Mouse (Mus musculus): ENCODE data around the gene Hgd. TPM values are rescaled to one million over a fixed set of nuclear protein-coding genes. Genes with fewer than 3 reads are reported as not detected.

Hgd gene
- polyA plus RNA-seq, 1 experiment from 2014 or later = 0.14 TPM

DNA sequence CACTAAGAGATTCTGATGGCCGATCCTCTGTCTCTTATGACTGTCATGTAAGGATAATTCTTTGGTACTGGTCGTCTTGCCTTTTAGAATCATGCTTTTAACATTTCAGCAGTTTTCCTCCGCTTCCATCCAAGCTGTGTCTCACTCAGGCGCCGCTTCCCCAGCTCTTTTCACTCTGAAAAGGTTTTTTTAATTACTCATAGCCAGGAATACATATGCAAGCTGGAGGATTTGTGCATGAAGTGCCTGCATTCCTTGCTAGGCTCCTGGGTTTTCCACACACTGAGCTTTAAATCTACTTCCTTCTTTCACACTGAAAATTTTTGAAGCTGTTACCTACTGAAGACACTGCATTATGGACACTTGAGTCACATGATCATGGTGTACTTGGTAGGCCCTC, 17.0 kb upstream of the Hgd start:
- 65% methylated on average over 5 of the region's 5 CpGs for WGBS
- no peak for ATAC-seq (replicated peaks)

DNA sequence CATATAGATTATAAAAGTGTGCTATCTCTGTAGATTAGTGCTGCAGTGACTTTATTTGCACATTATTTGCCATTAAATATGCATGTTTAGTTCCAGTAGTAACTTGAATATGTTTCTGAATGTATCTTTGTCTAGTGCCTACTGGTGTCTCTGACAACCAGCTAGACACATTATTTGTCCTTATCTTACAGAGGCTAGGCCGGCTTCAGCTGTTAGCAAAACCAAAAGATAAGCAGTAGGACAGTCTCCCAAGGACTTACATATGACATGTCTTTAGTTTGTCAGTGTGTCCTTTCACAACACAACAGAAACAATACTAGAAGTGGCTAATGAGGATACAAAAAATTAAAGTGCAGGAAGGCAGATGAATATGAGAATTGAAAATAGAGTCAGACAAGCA, 14.8 kb upstream of the Hgd start:
- H3K4me2 ChIP-seq = no peak overlapping the region
- H3K27ac ChIP-seq = no peak overlapping the region
- no peak overlapping the region for H3K4me3 ChIP-seq
- H3K9me3 ChIP-seq = no peaks in the 10 kb centered on the region
- no peak for ATAC-seq (replicated peaks)
- H3K9ac ChIP-seq = no peak overlapping the region
- 84% methylated on average over 1 of the region's 1 CpGs for WGBS
- H3K4me1 ChIP-seq = peaks cover 12% of the 10 kb centered on the region
- no peaks in the 10 kb centered on the region for H3K36me3 ChIP-seq (replicated peaks)
- H3K27me3 ChIP-seq (replicated peaks) = no peaks in the 10 kb centered on the region

More for the DNA sequence above, 17.0 kb upstream of the Hgd start:
- Histone ChIP-seq H3K27ac (no peak overlapping the region), H3K4me1 (peaks cover 12% of the 10 kb centered on the region), H3K9me3 (no peaks in the 10 kb centered on the region), H3K27me3 (replicated peaks) (no peaks in the 10 kb centered on the region), H3K4me3 (no peak overlapping the region), H3K4me2 (no peak overlapping the region), H3K9ac (no peak overlapping the region), H3K36me3 (replicated peaks) (0 out of 2 replicates have a peak, but pooled peaks cover 4% of the 10 kb centered on the region)

DNA sequence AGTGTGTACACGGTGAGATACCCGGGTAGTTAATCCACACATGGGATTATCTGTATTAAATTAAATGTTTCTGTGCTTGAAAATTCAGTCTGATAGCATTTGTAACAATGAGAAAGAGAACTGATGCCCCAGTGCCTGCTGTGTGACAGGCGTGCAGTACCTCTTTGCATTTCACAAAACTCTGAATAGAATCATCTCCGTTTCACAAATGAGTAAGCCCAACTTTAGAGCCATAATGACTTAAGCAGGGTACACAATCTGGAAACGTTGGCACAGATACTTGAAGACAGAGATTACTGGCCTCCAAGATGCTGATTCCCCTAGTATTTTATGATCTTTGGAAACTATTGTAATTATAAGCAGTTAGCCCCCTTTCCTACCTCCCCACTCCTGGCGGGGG, 13.8 kb upstream of the Hgd start:
- Histone ChIP-seq H3K27me3 (replicated peaks) (no peaks in the 10 kb centered on the region), H3K9me3 (no peaks in the 10 kb centered on the region), H3K4me3 (no peak overlapping the region), H3K27ac (no peak overlapping the region), H3K36me3 (replicated peaks) (no peaks in the 10 kb centered on the region), H3K4me1 (peaks cover 12% of the 10 kb centered on the region), H3K4me2 (no peak overlapping the region), H3K9ac (no peak overlapping the region)
- 45% methylated on average over 6 of the region's 6 CpGs for WGBS
- no peak for ATAC-seq (replicated peaks)

DNA sequence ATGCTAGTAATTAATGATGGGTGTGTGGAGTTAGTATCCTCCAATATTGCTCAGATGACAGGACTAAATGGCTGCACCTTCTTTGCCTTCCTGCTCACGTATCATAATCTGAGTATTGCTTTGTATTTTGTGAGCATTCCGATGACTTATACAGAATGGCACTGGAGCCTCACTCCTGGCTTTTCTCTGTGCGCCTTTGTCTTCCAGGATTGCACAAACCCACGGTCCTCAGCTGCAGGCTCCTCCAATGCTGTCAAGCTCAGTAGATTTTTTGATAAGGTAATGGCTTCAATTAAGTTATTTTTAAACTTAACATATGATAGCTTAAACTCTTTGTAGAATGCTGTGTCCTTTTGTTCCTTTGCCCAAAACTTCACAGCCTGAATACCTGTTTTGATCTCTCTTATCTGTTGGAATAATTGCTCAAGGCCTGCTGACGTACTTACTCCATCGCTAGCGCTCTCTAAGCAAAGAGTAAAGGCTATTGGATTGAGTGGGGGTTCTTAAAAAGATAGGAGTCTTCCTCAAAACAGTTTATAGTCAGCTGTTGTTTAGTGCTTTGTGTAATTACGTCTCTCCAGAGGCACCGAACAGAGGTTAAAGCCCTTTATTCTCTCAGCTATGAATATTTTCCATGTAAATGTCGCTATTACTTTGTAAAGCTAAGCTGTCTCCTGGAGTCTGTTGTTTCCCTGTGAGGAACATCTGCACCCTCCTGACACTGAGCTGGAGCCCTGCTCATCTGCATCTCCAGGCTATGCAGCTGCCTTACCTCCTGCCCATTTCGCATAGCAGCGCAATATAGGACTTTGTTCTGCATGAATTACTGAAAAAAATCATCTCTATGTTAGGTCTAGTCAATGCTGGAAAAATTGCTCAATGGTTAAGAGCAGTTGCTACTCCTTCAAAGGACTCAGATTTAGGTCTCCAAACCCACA, 12.6 kb upstream of the Hgd start:
- 0 out of 2 replicates have a peak, but pooled peaks have one; percentile 51 for ATAC-seq (replicated peaks)
- peaks cover 12% of the 10 kb centered on the region for H3K4me1 ChIP-seq
- H3K4me3 ChIP-seq = no peak overlapping the region
- H3K9me3 ChIP-seq = no peaks in the 10 kb centered on the region
- H3K27ac ChIP-seq = peak overlapping the region; percentile 22; the same call in 1 of the 2 replicates
- no peaks in the 10 kb centered on the region for H3K36me3 ChIP-seq (replicated peaks)
- H3K9ac ChIP-seq = no peak overlapping the region
- H3K27me3 ChIP-seq (replicated peaks) = no peaks in the 10 kb centered on the region
- 59% methylated on average over 12 of the region's 12 CpGs for WGBS
- H3K4me2 ChIP-seq = no peak overlapping the region

DNA sequence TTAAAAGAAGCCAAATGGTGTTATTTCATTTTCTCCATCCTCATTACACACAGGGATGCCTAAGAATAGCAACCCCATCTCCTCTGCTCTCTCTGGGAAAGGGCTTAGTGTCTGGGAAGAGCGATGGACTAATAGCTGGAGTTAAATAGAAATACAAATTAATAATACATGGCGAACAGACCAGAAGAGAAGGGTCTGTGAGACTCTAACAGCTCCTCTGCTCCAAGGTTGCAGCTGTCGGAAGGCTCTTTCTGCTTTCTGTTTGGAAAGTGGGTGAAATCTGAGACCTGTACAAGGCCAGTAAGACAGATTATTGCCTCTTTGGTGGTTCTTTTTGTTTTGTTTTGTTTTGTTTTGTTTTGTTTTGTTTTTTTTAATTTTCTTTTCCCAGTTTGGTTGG, 8.4 kb upstream of the Hgd start:
- no peak overlapping the region for H3K4me3 ChIP-seq
- 53% methylated on average over 3 of the region's 3 CpGs for WGBS
- no peaks in the 10 kb centered on the region for H3K27me3 ChIP-seq (replicated peaks)
- no peak overlapping the region for H3K9ac ChIP-seq
- H3K9me3 ChIP-seq = no peaks in the 10 kb centered on the region
- no peak overlapping the region for H3K4me2 ChIP-seq
- 0 out of 2 replicates have a peak overlapping the region, but pooled peaks have one; percentile 9 for H3K27ac ChIP-seq
- no peak for ATAC-seq (replicated peaks)
- H3K4me1 ChIP-seq = peaks cover 9% of the 10 kb centered on the region
- no peaks in the 10 kb centered on the region for H3K36me3 ChIP-seq (replicated peaks)

DNA sequence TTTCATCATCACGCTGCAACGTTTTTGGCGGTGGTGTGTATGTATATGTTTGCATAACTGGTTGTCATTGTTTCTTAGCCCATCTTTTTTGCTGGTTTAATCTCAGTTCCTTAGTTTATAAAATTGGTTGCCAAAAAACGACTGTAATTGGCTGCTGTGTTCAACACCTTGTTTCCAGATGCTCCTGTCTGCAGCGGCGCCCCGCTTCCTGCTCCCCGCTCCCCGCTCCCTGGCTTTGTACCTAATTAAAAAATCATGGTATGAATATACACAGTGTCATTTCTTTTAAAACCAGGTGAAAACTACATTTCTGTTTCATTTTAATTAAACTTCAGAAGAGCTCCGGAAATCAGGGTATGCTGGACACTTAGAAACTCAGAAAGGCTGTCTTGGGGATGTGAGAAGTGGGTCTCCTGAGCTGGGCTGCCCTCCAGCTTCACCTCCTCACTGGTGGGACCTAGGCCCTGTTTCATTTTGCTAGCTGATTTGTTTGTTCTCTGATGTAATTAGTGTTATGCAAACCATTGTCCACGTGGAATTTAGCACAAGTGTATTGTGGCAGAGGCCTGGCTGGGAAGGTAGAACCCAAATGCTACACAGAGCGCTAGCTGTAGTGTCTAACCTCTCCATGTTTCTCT, 7.7 kb upstream of the Hgd start:
- no peak for ATAC-seq (replicated peaks)

DNA sequence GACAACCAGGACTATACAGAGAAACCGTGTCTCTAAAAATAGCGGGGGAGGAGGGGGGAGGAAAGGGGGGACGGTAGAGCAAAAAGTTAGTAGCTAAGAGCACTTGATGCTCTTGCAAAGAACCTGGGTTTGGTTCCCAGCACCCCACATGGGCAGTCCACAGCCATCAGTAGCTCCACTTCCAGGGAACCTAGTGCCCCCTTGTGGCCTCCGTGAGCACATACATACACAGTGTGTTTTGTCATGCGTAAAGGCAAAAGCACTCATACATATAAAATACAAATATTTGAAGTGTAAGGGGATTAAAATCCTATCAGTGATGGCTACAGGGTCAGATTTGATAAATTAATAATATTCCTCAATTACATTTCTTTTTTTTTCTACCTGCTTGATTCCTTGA, 6.9 kb upstream of the Hgd start:
- no peaks in the 10 kb centered on the region for H3K9me3 ChIP-seq
- H3K4me2 ChIP-seq = no peak overlapping the region
- H3K36me3 ChIP-seq (replicated peaks) = no peaks in the 10 kb centered on the region
- H3K4me1 ChIP-seq = no peaks in the 10 kb centered on the region
- H3K27me3 ChIP-seq (replicated peaks) = no peaks in the 10 kb centered on the region
- 99% methylated on average over 5 of the region's 5 CpGs for WGBS
- no peak overlapping the region for H3K4me3 ChIP-seq
- ATAC-seq (replicated peaks) = no peak
- no peak overlapping the region for H3K9ac ChIP-seq
- H3K27ac ChIP-seq = no peak overlapping the region

More for the DNA sequence above, 7.7 kb upstream of the Hgd start:
- Histone ChIP-seq H3K27me3 (replicated peaks) (no peaks in the 10 kb centered on the region), H3K36me3 (replicated peaks) (no peaks in the 10 kb centered on the region), H3K9me3 (no peaks in the 10 kb centered on the region), H3K4me3 (no peak overlapping the region), H3K9ac (no peak overlapping the region), H3K27ac (no peak overlapping the region), H3K4me1 (peaks cover 5% of the 10 kb centered on the region), H3K4me2 (no peak overlapping the region)
- WGBS = 90% methylated on average over 12 of the region's 12 CpGs

DNA sequence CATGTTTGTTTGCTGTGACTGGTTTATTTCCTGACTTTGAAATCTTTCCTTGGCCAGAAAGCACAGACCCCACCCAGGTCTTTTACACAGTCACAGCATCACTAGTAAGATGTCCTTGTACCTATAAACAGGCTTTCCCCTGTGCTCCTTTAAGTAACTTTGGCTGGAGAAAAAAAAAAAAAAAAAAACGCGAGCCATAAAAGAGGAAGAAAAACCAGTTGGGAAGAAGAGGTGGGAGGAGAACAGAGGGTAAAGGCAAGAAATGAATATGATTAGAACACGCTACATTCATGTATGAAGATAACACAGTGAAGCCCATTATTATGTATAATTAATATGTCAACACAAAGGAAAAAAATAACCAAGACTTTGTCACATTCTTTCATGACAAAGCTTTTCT, 4.6 kb upstream of the Hgd start:
- Histone ChIP-seq H3K4me3 (no peak overlapping the region), H3K27me3 (replicated peaks) (no peaks in the 10 kb centered on the region), H3K9me3 (no peaks in the 10 kb centered on the region), H3K4me2 (no peak overlapping the region), H3K4me1 (no peaks in the 10 kb centered on the region), H3K27ac (no peak overlapping the region), H3K36me3 (replicated peaks) (no peaks in the 10 kb centered on the region), H3K9ac (no peak overlapping the region)
- WGBS = 89% methylated on average over 3 of the region's 3 CpGs
- no peak for ATAC-seq (replicated peaks)

DNA sequence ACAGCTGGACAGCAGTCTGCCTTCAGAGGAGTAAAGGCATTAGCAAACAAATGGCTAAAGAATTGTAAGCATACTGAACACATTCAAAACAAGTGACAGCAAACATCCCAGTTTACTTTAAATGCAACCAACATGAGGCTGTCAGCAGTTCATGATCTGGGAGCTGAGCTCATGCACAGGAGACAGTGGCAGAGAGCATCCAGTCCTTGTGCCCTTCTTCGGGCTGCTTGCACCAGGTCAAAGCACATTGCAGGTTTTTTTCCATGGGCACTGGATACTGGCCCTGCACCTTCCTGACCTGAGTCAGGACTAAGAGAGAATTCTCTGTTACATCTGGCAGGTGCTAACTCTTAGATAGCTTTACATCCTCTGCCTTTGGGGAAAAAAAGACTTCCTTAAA, 362 bp upstream of the Hgd start:
- H3K4me3 ChIP-seq = no peak overlapping the region
- 88% methylated on average over 1 of the region's 1 CpGs for WGBS
- no peak for ATAC-seq (replicated peaks)

DNA sequence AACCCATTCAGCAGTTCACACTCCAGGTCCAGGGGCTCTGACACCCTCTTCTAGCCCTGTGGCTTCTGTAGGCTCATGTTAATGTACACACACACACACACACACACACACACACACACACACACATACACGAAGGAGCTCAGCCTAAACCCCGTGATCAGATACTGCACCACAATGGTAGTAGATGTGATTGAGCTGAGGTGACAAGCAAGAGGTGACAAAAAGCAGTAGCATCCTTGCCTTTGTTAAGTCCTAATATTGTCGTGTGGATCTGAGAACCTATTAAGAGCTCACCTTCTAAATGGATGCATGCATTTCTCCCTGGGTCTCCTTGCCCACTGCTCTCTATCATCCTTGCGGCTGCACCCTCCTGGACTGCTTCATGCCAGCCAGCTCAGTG, 698 bp downstream of the Hgd start:
- ATAC-seq (replicated peaks) = no peak
- H3K4me1 ChIP-seq = peaks cover 34% of the 10 kb centered on the region
- no peaks in the 10 kb centered on the region for H3K9me3 ChIP-seq
- H3K9ac ChIP-seq = no peak overlapping the region
- WGBS = 77% methylated on average over 4 of the region's 4 CpGs
- H3K36me3 ChIP-seq (replicated peaks) = no peaks in the 10 kb centered on the region
- H3K4me3 ChIP-seq = no peak overlapping the region
- H3K4me2 ChIP-seq = no peak overlapping the region
- no peak overlapping the region for H3K27ac ChIP-seq
- no peaks in the 10 kb centered on the region for H3K27me3 ChIP-seq (replicated peaks)

More for the DNA sequence above, 362 bp upstream of the Hgd start:
- Histone ChIP-seq H3K9me3 (no peaks in the 10 kb centered on the region), H3K27me3 (replicated peaks) (no peaks in the 10 kb centered on the region), H3K27ac (no peak overlapping the region), H3K9ac (no peak overlapping the region), H3K4me1 (peaks cover 23% of the 10 kb centered on the region), H3K36me3 (replicated peaks) (no peaks in the 10 kb centered on the region), H3K4me2 (no peak overlapping the region)

DNA sequence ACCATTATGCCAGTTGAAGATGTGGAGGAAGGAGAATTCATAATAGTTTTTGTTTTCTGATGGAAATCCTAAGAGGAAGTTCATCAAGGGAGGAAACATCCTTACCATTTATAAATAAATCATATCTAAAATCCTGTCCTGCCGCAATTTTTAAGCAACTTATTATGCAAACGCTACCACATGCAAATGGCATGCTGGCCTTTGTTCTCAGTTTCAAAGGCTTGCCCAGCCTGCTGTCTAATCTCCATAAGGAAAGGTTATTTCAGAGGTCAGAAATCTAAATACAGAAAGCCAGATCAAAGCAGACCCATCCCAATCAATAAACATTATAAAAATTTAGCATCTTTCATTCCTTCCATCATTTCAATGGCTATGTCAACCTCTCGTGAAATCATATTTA, 1.9 kb downstream of the Hgd start:
- WGBS = 25% methylated on average over 3 of the region's 3 CpGs
- Histone ChIP-seq H3K4me1 (peaks cover 35% of the 10 kb centered on the region), H3K9me3 (no peaks in the 10 kb centered on the region), H3K27me3 (replicated peaks) (no peaks in the 10 kb centered on the region), H3K27ac (no peak overlapping the region; the same call in 1 of the 2 replicates), H3K36me3 (replicated peaks) (no peaks in the 10 kb centered on the region), H3K9ac (no peak overlapping the region), H3K4me3 (no peak overlapping the region), H3K4me2 (no peak overlapping the region)
- no peak for ATAC-seq (replicated peaks)

DNA sequence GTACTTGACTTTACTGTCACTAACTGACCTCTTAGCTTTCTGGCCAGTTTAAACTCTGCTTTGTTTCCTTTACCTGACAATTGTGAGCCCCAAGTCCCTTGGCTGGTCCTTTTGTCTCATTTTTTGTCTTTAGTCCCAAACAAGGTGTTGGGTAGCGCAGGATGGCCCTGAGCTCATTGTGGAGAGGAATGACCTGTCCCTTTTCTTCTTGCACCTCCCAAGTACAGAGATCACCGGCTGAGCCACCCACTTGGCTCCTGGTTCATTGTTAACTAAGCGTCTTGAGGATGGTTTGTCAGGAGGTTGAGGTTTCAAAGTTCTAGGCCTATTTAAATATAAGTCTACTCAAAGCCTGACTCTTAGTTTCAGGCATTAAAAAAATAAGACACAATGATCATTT, 3.4 kb downstream of the Hgd start:
- no peaks in the 10 kb centered on the region for H3K27me3 ChIP-seq (replicated peaks)
- H3K9ac ChIP-seq = no peak overlapping the region
- no peak overlapping the region for H3K4me2 ChIP-seq
- no peaks in the 10 kb centered on the region for H3K9me3 ChIP-seq
- H3K27ac ChIP-seq = peak overlapping the region; percentile 84
- 74% methylated on average over 3 of the region's 3 CpGs for WGBS
- H3K4me3 ChIP-seq = no peak overlapping the region
- peaks cover 35% of the 10 kb centered on the region for H3K4me1 ChIP-seq
- no peaks in the 10 kb centered on the region for H3K36me3 ChIP-seq (replicated peaks)
- ATAC-seq (replicated peaks) = no peak

All from midbrain, embryonic 15.5 days (tissue).